11 mouse cellular contexts compared by ENCODE assay signal in the genomic region with DNA sequence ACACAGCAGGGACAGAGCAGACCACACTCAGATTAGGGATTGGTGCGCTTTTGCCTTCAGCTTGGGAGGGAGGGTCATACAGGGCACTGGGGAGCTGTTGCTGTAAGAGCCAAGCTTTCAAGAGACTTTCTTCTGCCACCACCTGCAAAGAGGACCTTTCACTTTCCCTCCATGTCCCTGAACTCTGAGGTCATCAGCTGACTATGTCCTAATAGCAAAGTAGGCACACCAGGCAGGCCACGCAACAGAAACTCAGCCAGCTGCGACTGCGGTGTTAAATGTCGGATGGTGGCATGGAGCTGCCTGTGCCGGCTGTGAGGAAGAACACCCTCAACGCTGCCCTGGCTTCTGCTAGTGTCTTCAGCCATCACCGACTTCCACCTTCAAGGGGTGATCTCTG.
"Had no signal": no experiment of that assay in that cellular context is flagged by ENCODE, and none has a peak within 500 bp of the region (broad histone marks: within the 10 kb centered on the region; RNA-seq: fewer than 3 reads in every experiment).

No protein-coding gene starts in this region.

- H3K9ac ChIP-seq: limb, embryonic 15.5 days; liver, embryonic 15.5 days; lung, embryonic 14.5 days; midbrain, embryonic 12.5 days; neural tube, embryonic 13.5 days had no signal

- H3K27ac ChIP-seq: limb, embryonic 15.5 days; liver, embryonic 15.5 days; midbrain, embryonic 12.5 days; neural tube, embryonic 13.5 days; stomach, postnatal 0 days had no signal

- DNase-seq: kidney, adult 18-20 months; lung, embryonic 14.5 days; lung, postnatal 10 days; retina, postnatal 1 day; right cerebral cortex, postnatal 14 days had no signal

- H3K4me1 ChIP-seq: limb, embryonic 15.5 days; midbrain, embryonic 12.5 days had no signal

- H3K36me3 ChIP-seq: limb, embryonic 15.5 days; liver, embryonic 15.5 days; midbrain, embryonic 12.5 days had no signal

- H3K27me3 ChIP-seq: limb, embryonic 15.5 days; liver, embryonic 15.5 days; midbrain, embryonic 12.5 days; neural tube, embryonic 13.5 days had no signal

- ATAC-seq: midbrain, embryonic 16.5 days had no signal

- H3K4me2 ChIP-seq: limb, embryonic 15.5 days; liver, embryonic 15.5 days; lung, embryonic 14.5 days; midbrain, embryonic 12.5 days; neural tube, embryonic 13.5 days had no signal

- H3K9me3 ChIP-seq: limb, embryonic 15.5 days; liver, embryonic 15.5 days; midbrain, embryonic 12.5 days; neural tube, embryonic 13.5 days had no signal

- H3K4me3 ChIP-seq: limb, embryonic 15.5 days; liver, embryonic 15.5 days; midbrain, embryonic 12.5 days; neural tube, embryonic 13.5 days had no signal
